Mouse (Mus musculus) CD4-positive, CD25-positive, alpha-beta regulatory T cell, adult 2 months (primary cell): ENCODE measurements around the gene Cd69.

Experiments used
- DNase-seq: peaks from one replicate; pipeline ENCODE4 v3.0.0-alpha.2; 2012; ENCODE audit warnings: low read depth, low spot score

Cd69 gene

DNA sequence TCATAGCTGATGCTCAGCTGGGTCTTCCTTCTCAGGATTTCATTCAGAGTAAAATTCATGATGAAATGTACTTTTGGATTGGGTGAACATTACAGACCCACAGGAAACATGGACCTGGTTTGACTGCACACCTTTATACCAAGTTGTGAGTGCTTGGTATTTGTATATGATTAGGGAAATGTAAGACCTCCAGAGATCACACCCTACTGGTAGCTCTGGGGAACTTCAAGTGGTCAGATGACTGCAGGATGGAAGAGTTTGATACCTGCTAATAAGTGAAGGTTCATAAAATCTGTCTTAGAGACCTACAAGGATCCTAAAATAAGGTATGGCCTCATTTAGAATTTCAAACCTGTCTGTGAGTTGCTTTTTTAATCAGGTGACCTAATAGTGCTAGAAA is 27.0 kb downstream of the Cd69 start:
- peak; percentile 80 for DNase-seq

DNA sequence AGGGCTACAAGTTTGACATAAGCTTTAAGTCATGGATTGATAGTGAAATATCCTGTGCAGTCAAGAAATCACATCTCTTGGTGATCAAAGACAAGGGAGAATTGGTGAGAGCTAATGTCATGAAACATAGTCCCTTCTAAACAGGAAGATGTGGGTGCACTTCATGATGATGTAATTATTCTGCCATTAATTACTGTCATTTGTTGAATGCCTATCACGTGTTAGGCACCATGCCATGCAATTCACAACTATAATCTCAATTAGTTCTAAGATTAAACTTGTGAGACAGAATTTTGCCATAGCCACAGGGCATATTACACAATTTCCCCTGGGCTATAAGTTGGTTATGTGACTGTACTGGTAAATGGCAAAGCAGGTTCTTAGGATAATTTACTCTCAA is 28.2 kb downstream of the Cd69 start:
- peak; percentile 46 for DNase-seq

DNA sequence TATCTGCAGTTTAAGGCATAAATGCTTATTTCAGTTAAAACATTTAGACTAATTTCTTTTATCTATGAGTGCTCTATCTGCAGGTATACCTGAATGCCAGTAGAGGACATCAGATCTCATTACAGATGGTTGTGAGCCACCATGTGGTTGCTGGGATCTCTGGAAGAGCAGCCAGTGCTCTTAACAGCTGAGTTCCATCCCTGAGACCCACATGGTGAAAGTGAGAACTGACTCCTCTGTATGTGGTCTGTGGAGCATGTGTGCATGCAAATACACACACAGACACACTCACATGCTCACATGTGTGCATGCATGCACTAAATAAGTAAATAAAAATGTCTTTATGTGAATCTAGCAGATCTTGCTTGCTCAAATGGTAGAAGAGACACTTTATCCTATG is 29.4 kb downstream of the Cd69 start:
- DNase-seq = no peak

DNA sequence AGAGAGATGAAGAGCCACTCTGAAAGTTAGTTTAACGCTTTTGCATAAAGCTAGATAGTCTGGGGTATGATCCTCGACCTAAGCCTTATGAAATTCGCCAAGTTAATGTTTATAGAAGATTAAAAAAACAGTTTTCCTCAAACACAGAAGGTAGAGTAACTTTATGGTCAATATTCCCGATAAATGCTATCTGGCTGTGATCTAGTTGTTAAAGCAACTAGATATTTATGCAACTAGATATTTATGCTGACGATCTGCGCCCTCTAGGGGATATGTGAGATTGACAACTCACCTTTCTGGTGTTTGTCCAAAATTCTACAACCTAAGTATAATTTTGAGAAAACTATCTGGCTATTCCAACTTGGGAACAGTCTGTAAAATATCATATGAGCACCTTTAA is 33.3 kb downstream of the Cd69 start:
- DNase-seq = peak; percentile 77

DNA sequence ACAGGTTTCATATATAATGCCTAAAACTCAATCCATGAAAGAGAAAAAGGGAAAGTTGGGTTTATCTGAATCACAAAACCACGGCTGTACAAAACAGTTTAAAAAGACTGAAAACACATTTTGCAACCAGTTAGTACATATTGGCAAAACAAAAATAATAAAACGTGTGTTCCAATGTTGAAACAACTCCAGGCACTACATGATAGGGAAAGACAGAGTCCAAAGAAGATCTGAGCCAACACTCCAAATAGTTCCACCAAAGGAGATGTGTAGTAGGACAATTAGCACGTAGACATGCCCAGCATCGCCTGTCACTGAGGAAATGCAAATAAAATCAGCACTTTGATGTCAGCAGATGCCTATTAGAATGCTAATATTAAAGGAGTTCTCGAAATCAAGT is 33.8 kb downstream of the Cd69 start:
- no peak for DNase-seq

DNA sequence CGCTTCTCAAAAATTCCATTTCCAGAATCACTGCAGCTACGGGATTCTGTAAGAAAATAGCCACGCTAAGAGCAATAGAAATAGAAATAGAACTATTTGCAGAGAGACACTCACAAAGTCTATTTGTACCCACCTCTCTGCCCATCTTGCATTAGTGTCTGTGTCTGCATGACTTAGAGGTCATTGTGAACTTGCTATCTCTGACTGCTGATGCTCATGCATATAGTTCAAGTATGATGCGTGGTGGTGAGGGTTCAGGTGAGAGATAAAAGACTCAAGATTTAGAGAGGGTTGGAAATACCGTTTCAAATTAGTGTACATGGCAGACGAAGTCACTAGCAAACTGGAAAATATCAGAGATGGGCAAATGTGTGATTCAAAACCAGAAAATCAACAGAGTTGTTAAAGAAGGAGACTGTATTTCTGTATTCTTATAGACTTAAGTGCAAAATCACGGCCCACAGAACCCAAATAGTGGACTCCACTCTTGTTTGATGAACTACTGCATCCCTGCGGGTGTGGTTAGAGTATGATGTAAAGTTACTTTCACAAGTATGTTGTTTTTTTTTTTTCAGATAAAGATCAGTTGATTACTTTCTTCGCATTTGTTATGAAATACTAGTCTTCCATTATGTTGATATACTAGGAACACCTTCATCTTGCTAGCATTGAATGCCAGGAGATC is 35.5 kb downstream of the Cd69 start:
- peak; percentile 72 for DNase-seq

DNA sequence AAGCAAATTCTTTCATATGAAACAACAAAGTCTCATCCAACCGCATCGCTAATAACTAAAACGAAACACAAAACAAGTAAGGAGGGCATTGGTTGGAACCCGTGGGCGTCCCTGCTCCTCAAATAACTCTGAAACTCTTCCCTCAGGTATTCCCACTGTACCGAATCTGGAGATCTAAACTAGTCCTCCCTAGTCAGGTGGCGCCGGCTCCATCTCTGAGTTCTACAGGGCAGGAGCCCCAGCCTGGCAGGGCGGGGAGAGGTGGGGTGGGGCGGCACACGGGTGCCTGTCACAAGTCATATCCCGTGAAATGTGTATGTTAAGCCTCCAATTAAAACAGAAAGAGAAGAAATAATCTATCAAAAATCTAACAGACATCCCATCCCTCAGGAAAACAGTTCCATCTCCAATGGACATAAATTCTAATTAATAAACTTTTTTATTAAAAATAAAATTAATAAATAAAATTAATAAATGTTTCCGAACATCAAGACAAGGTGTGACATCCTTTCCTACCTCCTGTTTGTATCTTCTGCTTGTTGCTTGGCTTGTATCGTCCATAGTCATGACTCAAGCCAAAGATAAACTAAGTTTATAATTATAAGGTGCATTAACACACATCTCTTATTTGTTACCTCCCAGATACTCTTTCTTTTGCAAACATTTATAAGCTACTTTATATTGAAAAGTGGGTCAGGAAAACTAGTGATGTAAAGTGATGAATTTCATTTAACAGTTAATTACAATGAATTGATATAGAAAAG is 36.8 kb downstream of the Cd69 start:
- peak; percentile 85 for DNase-seq

DNA sequence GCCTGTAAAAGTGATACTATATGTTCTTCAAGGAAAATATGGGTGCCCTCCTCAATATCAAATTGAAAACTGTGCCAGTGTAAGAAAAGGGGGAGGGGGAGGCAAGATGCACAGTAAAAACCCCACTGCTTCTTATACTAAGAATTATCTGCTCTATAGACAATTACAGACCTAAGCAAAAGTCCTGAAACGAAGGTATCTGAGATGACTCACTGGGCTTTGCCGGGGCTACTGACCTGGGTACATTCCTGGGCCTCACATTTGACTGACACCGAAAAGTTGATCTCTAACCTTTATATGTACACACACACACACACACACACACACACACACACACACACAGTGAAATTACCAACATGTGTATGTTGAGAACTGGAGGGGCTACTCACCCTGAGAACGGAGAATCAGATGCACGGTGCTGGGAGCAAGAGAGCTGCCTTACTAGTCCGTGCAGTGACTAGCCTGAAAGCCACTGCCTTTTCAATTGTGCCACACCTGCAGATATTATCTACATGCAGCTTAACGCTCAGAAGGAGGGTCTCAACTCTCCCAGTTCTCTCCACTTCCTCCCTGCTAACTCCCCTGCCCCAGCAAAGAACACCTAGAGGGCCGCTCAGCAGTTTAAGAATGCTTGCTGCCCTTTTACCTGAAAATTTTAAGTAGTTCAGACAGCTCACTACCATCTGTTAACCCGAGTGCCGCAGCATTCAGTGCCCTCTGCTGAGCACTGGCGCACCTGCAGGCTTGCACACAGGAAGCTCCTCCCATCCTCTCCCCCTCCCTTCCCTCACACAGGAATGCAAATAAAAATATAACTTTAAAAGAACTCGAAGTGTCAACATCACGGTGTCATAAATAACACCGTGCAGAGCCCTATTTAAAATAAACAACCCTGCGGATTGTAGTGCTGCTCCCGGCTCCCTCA is 37.6 kb downstream of the Cd69 start:
- DNase-seq = peak; percentile 94

DNA sequence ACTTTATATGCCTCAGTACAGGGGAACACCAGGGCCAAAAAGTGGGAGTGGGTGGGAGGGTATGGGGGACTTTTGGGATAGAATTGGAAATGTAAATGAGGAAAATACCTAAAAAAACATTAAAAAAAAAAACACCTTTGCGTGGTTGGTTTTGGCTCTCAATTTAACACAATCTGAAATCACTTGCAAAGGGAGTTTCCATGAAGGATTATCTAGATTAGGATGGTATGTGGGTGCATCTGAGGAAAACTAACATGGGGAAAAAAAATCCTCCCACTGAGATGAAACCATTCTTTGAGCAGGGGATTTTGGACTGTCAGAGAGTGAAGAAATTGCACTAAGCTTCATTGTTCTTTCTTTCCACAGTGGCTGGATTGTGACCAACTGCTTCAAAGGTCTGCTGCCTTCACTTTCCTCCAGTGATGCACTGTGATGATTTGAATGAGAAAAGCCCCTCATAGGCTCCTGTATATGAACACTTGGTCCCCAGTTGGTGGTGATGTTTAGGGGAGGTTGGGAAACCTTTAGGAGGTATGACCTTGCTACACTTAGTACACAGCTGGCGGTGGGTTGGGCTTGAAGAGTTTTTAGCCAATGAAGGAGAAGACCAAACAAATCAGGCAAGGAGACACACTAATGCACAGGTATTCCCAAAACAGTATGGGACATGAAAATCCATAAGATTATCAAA is 38.4 kb downstream of the Cd69 start:
- DNase-seq = peak; percentile 75

DNA sequence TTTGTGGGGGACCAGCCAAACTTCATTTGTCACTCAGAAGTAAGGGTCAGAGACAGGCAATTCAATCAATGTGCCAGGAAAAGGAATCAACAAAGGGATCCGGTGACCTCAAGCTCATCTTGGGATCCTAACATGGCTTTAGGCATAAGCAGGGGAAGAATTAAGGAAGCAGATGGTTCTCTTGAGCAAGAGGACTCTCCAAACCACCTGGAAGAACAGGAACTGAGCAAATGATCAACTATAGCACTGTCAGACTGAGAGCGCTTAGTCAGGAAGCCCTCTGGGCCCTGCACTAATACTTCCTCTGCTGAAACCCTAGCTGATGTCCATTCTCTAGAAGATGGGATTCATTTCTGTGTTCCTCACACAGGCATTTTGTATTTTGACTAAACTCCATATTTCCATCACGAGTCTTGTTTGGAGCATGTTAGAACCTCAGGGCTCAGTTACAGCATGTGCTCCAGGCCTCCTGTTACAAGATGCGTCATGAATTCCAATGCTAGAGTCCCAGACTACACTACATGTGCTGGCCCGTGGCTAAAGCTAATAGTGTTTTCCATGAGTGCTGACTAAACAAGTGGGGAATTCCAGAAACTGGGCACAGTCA is 39.3 kb downstream of the Cd69 start:
- peak; percentile 64 for DNase-seq

DNA sequence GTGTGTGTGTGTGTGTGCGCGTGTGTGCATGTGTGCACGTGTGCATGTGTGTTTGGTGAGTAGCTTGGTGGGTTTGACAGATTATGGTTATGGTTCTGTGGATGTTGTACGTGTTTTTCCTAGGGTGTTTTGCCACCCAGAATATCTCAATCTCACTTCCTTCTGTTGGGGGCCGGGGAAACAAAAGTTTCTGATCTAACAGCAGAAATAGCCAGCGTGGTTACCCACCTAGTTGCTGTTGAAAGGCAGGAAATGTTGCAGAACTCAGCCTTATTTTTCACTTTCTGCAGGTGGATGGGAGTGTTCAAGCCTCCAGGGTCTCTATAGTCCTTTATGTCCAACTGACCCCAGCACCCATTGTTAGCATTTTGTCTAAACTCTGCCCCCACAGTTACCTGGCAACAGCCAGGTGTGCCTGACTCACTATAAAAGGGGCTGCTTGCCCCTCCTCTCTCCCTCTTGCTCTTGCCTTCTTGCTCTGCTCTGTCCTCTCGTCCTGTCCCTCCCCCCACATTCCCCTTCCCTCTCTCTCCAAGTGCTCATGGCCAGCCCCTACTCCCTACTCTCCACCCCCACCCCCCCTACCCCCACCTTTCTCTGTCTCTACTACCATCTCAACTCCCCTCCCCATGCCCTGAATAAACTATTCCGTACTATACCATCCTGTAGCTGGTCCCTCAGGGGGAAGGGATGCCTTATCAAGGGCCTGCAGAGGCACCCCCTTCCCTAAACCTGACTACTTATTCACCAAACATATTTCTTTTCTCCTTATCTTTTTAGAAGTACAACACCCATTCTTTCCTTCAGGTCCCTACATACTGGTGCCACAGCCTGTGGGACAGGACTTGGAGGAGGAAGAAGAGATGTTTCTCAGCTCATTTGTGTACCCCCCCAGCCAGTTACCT is 40.5 kb downstream of the Cd69 start:
- DNase-seq = peak; percentile 75

DNA sequence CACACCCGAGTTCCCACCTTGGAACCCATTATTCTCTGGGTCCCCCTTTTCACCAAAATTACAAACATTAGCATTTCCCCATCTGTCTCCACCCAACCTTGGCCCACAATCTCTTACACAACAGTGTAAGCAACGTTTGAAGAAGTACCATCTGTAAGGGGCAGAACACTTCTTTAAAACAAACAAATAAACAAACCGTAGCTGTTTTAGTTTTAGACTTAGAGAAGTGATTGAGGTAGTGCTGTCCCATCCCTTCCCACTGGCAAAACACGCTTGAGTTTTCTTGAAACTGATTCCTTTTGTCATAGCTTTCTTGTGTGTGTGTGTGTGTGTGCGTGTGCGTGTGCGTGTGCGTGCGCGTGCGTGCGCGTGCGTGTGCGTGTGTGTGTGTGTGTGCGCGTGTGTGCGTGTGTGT is 41.3 kb downstream of the Cd69 start:
- DNase-seq = peak; percentile 68

DNA sequence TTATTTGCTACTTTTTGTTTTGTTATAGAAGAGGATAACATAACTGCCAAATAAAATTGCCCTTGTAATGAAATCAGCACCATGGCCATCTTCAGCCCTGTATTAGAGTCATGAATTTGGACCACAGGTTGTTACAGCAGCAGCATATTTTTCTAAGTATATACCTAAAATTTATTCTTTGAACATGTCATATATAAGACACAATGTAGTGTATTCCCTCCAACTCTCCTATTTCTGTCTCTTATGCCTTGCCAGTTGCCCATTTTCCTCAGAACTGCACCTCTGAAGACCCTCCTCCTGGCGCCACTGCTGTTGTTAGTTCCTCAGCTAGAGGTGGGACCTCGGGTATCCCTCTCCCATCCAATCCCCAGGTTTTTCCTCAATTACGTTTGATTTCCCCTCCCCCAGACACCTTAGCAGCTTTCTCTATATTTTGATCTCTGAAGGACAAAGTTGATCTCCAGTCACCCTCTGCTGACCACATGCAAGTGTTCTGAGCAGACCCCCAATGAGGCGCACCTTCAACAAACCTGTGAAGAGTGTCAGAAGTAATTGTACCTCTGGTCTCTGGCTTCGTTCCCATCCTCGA is 41.8 kb downstream of the Cd69 start:
- peak; percentile 46 for DNase-seq

DNA sequence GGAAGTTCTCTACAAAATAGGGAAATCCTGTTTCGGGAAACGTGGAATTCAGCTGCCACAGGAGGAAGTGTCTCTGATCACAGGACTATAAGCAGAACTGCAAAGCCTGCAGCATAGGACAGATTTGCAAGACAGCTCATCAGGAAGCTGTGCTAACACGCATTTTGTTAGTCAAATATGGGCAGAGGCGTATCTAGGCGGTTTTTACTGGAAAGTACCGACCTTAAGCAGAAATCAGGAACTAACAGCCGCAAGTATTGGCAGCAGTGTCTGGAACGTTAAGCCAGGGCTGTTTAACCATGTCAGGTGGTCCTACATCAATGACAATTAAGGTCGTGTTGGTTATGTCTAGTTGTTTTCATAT is 42.4 kb downstream of the Cd69 start:
- DNase-seq = peak; percentile 91

DNA sequence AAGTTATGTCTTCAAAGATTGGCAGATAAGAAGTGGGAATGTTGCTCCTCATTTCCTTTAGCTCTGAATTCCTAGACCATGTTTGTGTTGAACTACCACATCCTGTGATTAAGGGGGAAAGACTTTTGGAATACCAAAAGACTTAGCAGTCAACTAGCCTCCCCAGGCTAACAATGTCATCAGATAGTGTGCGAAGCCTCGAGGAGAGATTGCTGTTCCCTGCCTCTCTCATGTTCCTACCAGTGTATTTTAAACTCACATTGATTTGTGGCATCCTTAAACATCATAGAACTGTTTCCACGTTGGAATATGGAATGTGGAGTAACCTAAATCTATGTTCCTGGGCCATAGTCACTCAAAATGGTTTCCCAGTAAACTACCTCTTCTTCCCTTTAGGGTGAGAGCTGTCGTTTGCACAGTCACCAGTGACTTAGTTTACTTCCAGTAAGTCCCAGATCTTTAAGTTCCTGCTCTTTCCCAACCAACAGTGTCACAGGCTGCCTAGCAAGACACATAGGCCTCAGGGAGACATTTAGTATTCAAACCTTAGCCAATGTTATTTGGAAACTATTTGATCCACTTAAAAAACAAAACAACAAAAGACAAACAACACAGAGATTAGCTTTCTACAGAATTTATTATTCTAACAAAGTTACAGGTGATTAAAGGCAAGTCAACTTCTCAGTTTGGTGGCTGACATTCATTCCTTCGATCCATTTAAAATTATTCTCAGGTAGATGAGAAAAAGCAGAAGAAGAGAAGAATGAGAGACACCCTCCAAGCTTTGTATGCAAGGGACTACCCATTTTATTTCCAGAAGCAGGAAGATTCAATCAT is 43.0 kb downstream of the Cd69 start:
- no peak for DNase-seq

DNA sequence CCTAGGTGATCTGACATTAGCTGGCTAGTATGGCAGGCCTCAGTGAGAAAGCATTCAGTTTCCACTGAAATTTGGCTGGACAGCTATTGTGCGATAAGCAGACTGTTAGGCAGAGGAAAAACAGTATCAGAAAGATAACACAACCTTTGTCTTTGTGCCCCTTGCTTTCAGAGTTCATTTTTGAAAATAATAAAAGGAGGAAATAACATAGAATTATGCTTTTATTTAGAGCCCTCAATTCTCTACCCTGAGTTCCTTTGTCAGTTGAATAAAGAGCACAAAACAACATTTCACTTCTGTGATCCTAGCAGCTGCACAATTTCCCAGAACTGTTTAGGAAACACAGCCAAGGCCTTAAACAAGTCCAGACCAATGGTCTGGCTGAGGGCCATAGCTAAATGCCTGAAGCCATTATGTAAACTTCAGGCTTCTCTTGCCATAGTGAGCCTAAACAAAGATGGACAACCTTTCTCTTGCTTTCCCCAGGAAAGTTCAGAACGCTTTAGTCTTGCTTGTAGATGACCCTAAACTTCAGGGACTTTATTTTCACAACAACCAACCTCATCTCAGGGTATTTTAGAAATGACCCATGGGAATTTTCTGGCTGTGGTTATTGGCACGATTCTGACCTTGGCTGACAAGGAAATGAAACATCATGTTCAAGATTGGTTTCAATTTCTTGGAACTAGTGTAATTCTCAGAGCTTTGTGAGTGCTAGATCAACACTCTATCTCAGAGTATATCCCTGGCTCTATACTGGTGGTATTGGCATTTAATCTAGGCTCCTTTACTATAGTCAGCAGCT is 45.3 kb downstream of the Cd69 start:
- no peak for DNase-seq

DNA sequence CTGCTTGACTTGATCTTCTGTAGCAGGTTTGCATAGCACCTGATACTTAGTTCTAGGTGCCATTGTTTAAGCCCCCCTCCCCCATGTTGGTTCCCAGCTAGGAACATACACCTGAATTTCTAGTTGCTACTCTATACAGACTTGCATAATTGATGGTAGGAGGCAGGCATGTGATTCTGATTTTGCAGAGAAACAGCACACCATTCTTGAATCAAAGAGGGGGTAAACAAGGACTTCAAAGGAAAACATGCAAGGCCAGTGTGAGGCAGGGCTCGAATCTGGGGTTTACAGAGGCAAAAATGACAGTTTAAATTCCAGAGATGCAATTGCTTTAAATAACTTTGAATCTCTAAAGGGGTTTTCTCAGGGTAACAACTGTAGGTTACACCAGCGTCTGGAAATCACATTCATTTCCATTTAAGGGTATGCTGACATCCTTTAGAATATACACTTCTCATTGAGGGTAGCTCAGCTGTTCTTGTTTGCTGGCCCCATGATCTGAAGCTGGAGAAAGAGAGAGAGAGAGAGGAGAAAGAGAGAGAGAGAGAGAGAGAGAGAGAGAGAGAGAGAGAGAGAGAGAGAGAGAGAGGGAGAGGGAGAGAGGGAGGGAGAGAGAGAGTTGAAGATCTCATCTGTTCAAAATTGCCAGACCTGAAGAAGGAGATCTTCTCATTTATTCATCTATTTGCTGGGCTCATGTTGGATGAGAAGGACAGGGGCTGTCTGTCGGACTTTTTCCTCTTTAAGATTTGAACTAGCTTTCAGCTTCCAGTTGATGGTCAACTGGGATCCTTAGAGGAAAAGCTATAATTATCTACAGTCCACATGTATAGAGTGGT is 46.1 kb downstream of the Cd69 start:
- peak; percentile 66 for DNase-seq
